Mouse (Mus musculus): ENCODE results near the gene Pygm. TPM values are rescaled to one million over a fixed set of nuclear protein-coding genes. Genes with fewer than 3 reads are reported as not detected.

Gene Pygm
- polyA plus RNA-seq, 2 experiments from 2014 or later: 3.7 to 8.0 TPM

GRCm38 (mm10) chr19:6446736-6447437 is 62.7 kb downstream of the Pygm start:
- no peak for ATAC-seq

Other genes starting within 250 kb of the Pygm start
- not detected for gene Batf2, start 243.4 kb upstream of the Pygm start, polyA plus RNA-seq (2017; shearing (Covaris generic))
- gene Arl2, start 242.9 kb upstream of the Pygm start, polyA plus RNA-seq (2017; shearing (Covaris generic)): 10 to 100 TPM; 16.9 to 20.1 TPM
- under 1 TPM in 1 of 2 experiments, not detected in 1; 0.60 TPM for gene Majin, start 200.0 kb upstream of the Pygm start, polyA plus RNA-seq (2017; shearing (Covaris generic))
- gene Gpha2, start 158.0 kb upstream of the Pygm start, polyA plus RNA-seq (2017; shearing (Covaris generic)): not detected
- 1 to 10 TPM; 1.4 to 1.5 TPM for gene Ppp2r5b, start 148.5 kb upstream of the Pygm start, polyA plus RNA-seq (2017; shearing (Covaris generic))
- 10 to 100 TPM in 1 of 2 experiments, 1 to 10 TPM in 1; 7.4 to 17.2 TPM for gene Atg2a, start 142.7 kb upstream of the Pygm start, polyA plus RNA-seq (2017; shearing (Covaris generic))
- gene Ehd1, start 107.7 kb upstream of the Pygm start, polyA plus RNA-seq (2017; shearing (Covaris generic)): 10 to 100 TPM; 11.0 to 15.2 TPM
- gene Cdc42bpg, start 77.9 kb upstream of the Pygm start, polyA plus RNA-seq (2017; shearing (Covaris generic)): under 1 TPM; 0.11 to 0.17 TPM
- gene Men1, start 49.4 kb upstream of the Pygm start, polyA plus RNA-seq (2017; shearing (Covaris generic)): 10 to 100 TPM; 13.9 to 19.1 TPM
- gene Map4k2, start 43.3 kb upstream of the Pygm start, polyA plus RNA-seq (2017; shearing (Covaris generic)): 100 to 1,000 TPM in 1 of 2 experiments, 10 to 100 TPM in 1; 82.0 to 116 TPM
- 10 to 100 TPM; 47.6 to 48.6 TPM for gene Sf1, start 20.7 kb upstream of the Pygm start, polyA plus RNA-seq (2017; shearing (Covaris generic))
- 100 to 1,000 TPM; 128 to 133 TPM for gene Rasgrp2, start 14.9 kb downstream of the Pygm start, polyA plus RNA-seq (2017; shearing (Covaris generic))
- under 1 TPM in 1 of 2 experiments, not detected in 1; 0.16 TPM for gene Nrxn2, start 34.3 kb downstream of the Pygm start, polyA plus RNA-seq (2017; shearing (Covaris generic))
- gene Slc22a12, start 158.6 kb downstream of the Pygm start, polyA plus RNA-seq (2017; shearing (Covaris generic)): not detected

All from activated CD4-positive, CD25-positive, alpha-beta regulatory T cell, adult 4 months (primary cell).